Mouse (Mus musculus): ENCODE measurements around the gene Hemk1.

DNA sequence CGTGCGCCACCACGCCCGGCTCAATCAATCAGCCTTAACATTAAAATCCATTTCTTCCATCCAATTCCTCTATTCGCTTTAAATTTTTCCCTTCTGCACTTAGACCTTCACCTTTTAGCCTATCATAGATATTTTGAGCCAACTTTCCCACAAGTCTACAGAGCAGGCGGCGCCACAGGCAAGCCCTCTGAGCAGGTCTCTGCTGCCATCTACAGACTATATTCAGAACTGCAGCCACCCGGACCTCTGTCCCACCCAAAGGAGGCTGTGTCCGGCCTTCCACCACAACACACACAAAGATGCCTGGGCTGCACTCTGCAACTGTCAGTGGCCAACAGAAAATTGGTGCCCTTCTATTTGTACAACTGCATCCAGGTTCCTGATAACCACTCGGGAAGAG lies 47.3 kb downstream of the Hemk1 start:
- TF ChIP-seq EP300 (IDR thresholded peaks at IDR 0.05; ENCODE audit: insufficient read depth, low read depth, low read length) (peak; percentile 91), CTCF (IDR thresholded peaks at IDR 0.05) (no peak; the same call in 1 of the 2 replicates)
